Mouse (Mus musculus): ENCODE measurements around the gene Ggt6.

Gene Ggt6

DNA sequence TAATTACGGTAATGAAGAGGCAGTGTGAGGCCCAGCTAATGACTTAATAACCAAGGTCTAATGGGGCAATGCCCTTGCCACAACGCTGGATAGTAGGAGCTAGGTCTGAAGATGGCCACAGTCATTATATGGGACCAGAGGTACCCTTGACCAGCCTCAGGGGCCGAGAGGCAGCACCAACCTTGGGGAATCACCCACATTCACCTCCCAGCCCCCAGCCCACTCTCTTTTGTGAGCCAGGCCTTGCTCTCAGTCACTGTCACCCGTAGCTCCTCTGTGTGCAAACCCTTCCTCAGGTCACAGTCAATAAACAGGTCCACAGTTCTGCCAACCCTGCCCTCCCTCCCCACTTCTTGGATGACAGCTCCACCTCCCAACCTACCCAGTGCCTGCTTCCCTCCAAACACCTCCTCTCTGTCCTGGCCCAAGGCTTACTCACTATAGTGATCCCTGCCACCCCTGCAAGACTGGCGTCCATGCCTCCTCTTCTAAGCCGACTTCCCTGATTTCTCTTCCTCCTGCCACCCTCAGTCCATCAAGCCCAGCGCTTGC, 40.8 kb downstream of the Ggt6 start:
- DNase-seq (ENCODE audit: low spot score): no peak

- no peak for DNase-seq (ENCODE audit: low spot score)
Observed at GRCm38 (mm10) chr11:72477182-72477581, 41.9 kb downstream of the Ggt6 start.

- no peak for DNase-seq (ENCODE audit: low spot score)
Observed at GRCm38 (mm10) chr11:72477653-72478052, 42.3 kb downstream of the Ggt6 start.

GRCm38 (mm10) chr11:72478228-72478627, 42.9 kb downstream of the Ggt6 start:
- no peak for DNase-seq (ENCODE audit: low spot score)

- DNase-seq (ENCODE audit: low spot score): no peak
Observed at GRCm38 (mm10) chr11:72479499-72479898, 44.2 kb downstream of the Ggt6 start.

DNA sequence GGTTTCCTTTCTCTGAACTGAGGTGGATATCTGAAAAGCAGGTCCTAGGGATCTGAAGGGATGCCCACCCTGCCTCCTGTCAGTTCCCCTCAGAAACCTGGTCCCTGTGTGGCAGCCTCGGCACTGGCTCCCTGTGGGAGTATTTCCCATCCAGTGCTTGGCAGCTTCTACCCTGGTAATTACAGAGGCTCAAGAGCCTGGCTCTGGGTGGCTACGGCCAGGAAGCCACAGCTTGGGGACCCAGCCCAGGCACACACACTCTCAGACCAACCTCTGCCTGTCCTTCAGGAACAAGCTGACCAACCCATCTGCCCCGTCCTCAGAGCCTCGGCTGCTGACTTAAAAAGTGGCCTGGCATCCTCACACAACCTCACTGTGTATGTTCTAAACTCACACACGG, 46.0 kb downstream of the Ggt6 start:
- DNase-seq (ENCODE audit: low spot score): no peak

DNA sequence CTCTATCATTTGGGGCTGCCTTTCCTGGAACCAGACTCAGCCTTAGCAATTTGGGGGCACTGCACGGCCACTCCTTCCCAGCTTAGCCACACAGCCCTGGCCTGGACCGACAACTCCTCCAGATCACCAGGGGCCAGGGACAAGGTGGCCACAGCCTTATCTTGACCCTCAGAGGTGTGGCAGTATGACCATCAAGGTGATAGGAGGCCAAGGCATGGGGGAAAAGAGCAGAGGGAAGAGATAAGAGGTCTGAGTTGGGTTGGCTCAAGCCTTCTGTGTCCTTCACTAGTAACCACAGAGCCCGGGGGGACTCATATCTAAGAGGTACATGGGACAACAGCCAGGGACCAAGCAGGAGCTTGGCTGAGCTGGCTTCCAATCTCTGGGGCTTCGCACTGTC, 46.6 kb downstream of the Ggt6 start:
- DNase-seq (ENCODE audit: low spot score): no peak

GRCm38 (mm10) chr11:72484549-72484948, 49.2 kb downstream of the Ggt6 start:
- DNase-seq (ENCODE audit: low spot score): no peak

DNA sequence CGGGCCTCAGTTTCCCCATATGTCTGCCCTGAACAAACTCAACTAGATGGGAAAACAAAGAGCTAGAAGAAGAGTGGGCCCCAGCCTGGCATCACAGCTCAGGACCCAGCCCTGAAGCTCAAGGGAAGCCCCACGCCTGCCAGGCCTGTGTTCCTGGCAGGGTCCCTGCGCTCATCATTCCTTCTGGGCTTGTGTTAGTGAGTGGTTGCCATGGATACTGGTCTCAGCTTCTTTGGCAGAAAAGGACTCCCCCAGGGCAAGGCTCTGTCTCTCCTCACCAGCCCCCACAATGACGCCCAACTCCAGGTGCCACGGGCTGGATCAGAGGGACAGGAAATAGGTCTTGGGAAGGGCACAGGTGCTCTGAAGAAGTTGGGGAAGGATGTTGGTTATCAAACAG, 49.8 kb downstream of the Ggt6 start:
- DNase-seq (ENCODE audit: low spot score): no peak

- DNase-seq (ENCODE audit: low spot score): no peak
Observed at GRCm38 (mm10) chr11:72485960-72486359, 50.6 kb downstream of the Ggt6 start.

GRCm38 (mm10) chr11:72487171-72487570, 51.8 kb downstream of the Ggt6 start:
- DNase-seq (ENCODE audit: low spot score): no peak

DNA sequence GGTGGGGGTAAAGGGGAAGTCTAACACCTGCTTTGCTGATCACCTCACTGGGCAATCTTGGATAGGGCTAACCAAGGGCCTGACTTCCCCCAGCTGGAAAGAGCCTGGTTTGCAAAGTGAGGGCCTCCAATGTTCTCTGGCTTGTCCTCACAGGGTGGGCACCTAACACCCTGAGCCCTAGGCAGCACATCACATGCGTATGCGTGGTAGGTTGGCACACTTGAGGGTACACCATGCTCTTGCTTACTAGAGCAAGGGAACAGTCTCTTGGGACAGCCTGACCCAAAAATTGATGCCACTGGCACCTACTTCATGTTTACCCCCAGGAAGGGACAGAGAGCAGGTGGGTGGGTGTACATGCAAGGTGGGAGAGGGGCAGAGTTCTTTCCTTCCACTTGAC, 52.4 kb downstream of the Ggt6 start:
- DNase-seq (ENCODE audit: low spot score): no peak
